In genomic region chr10:108113361-108114237, GRCm38 (mm10) we compare ENCODE assay signal across 8 mouse cellular contexts. TPM values are rescaled to one million over a fixed set of nuclear protein-coding genes. Genes with fewer than 3 reads are reported as not detected.
DNase-seq lines count a peak whose midpoint lies in the region; ATAC-seq lines count a peak whose summit lies in the region.

No protein-coding gene starts in this region.

- DNase-seq in heart, postnatal 25 days (ENCODE audit: low spot score), result no peak
- peak; percentile 53 for DNase-seq in embryonic facial prominence, embryonic 10.5 days (ENCODE audit: low spot score)
- DNase-seq in testis, postnatal 10 days (ENCODE audit: low spot score), result peak; percentile 68
- DNase-seq in left cerebral cortex, postnatal 4 days, result no peak

- peak overlapping the region; percentile 52; the same call in 1 of the 2 replicates for H3K9ac ChIP-seq in heart, embryonic 11.5 days (ENCODE audit: low read depth, low read length)
- peak overlapping the region; percentile 54 for H3K9ac ChIP-seq in hindbrain, embryonic 16.5 days (ENCODE audit: low read depth, low read length)

- 16% methylated on average over 17 of the region's 17 CpGs for WGBS in heart, embryonic 11.5 days (ENCODE audit: insufficient replicate concordance)
- 32% methylated on average over 17 of the region's 17 CpGs for WGBS in embryonic facial prominence, embryonic 10.5 days
- WGBS in hindbrain, embryonic 16.5 days, result 48% methylated on average over 17 of the region's 17 CpGs

- peak overlapping the region; percentile 33 for H3K4me3 ChIP-seq in heart, embryonic 11.5 days (ENCODE audit: low read depth, low read length)
- peak overlapping the region; percentile 44 for H3K4me3 ChIP-seq in embryonic facial prominence, embryonic 10.5 days
- peak overlapping the region; percentile 29 for H3K4me3 ChIP-seq in hindbrain, embryonic 16.5 days (ENCODE audit: low read length)

- ATAC-seq in heart, embryonic 11.5 days (replicated peaks; ENCODE audit: insufficient number of reproducible peaks, low FRiP score, low TSS enrichment), result peak; percentile 76
- ATAC-seq in hindbrain, embryonic 16.5 days, result peak; percentile 30; the same call in 1 of the 2 replicates
- 0 out of 2 replicates have a peak, but pooled peaks have one; percentile 41 for ATAC-seq in megakaryocyte, adult 5-6 weeks (ENCODE audit: poor library complexity, severe bottlenecking)
- no peak for ATAC-seq in inflammation-experienced regulatory T-cells, adult 6 months

- H3K4me2 ChIP-seq in heart, embryonic 11.5 days, result peak overlapping the region; percentile 60
- H3K4me2 ChIP-seq in hindbrain, embryonic 16.5 days (ENCODE audit: low read length), result peak overlapping the region; percentile 49

- H3K36me3 ChIP-seq in heart, embryonic 11.5 days (ENCODE audit: control insufficient read depth, insufficient read depth, low read length), result no peaks in the 10 kb centered on the region
- H3K36me3 ChIP-seq in embryonic facial prominence, embryonic 10.5 days (replicated peaks), result no peaks in the 10 kb centered on the region
- no peaks in the 10 kb centered on the region for H3K36me3 ChIP-seq in hindbrain, embryonic 16.5 days (ENCODE audit: control insufficient read depth, insufficient read depth, low read length)

- no peaks in the 10 kb centered on the region for H3K27me3 ChIP-seq in heart, embryonic 11.5 days (ENCODE audit: control insufficient read depth, insufficient read depth, low read length)
- no peaks in the 10 kb centered on the region for H3K27me3 ChIP-seq in embryonic facial prominence, embryonic 10.5 days (replicated peaks; ENCODE audit: low read depth, poor library complexity, severe bottlenecking)
- no peaks in the 10 kb centered on the region for H3K27me3 ChIP-seq in hindbrain, embryonic 16.5 days (replicated peaks; ENCODE audit: control insufficient read depth, insufficient read depth, low read length)

- intact Hi-C loops in heart, postnatal 25 days (cut with DNase I), result no loop called here
- intact Hi-C loops in left cerebral cortex, postnatal 4 days (cut with DNase I), result no loop called here

- no peaks in the 10 kb centered on the region for H3K9me3 ChIP-seq in heart, embryonic 11.5 days (replicated peaks; ENCODE audit: control insufficient read depth, low read length)
- no peaks in the 10 kb centered on the region for H3K9me3 ChIP-seq in embryonic facial prominence, embryonic 10.5 days
- no peaks in the 10 kb centered on the region for H3K9me3 ChIP-seq in hindbrain, embryonic 16.5 days (ENCODE audit: control insufficient read depth, low read length)

- H3K27ac ChIP-seq in heart, embryonic 11.5 days (ENCODE audit: low read depth, low read length), result peak overlapping the region; percentile 70
- peak overlapping the region; percentile 7; the same call in 1 of the 2 replicates for H3K27ac ChIP-seq in embryonic facial prominence, embryonic 10.5 days (replicated peaks)
- no peak overlapping the region for H3K27ac ChIP-seq in hindbrain, embryonic 16.5 days (ENCODE audit: low read depth, low read length)

- H3K4me1 ChIP-seq in heart, embryonic 11.5 days (ENCODE audit: control insufficient read depth, insufficient read depth, low read length), result peaks cover 3% of the 10 kb centered on the region
- peaks cover 7% of the 10 kb centered on the region for H3K4me1 ChIP-seq in embryonic facial prominence, embryonic 10.5 days
- H3K4me1 ChIP-seq in hindbrain, embryonic 16.5 days (ENCODE audit: control insufficient read depth, insufficient read depth, low read depth, low read length), result no peaks in the 10 kb centered on the region

RNA-seq across cellular contexts. Expression of gene Ppp1r12a, which starts 48.4 kb away (rescaled TPM):
- 113 and 120 TPM in 2 replicates for polyA plus RNA-seq in heart, embryonic 11.5 days (2014; fragmentation: Nextera tagmentation; extraction: Ambion mirVana)
- 10 to 100 TPM; 58.1 to 61.7 TPM for total RNA-seq in heart, postnatal 25 days (2021)
- polyA plus RNA-seq in embryonic facial prominence, embryonic 10.5 days (2016; fragmentation: Nextera tagmentation; extraction: Ambion mirVana), result 78.1 and 84.3 TPM in 2 replicates
- polyA plus RNA-seq in hindbrain, embryonic 16.5 days (2015; fragmentation: Nextera tagmentation; extraction: Ambion mirVana), result 62.5 and 70.6 TPM in 2 replicates
- 125 and 149 TPM in 2 replicates for total RNA-seq in megakaryocyte, adult 5-6 weeks (2015)
- total RNA-seq in megakaryocyte, adult 5-6 weeks (2017), result 244 and 262 TPM in 2 replicates
- total RNA-seq in left cerebral cortex, postnatal 4 days (2021), result 100 to 1,000 TPM in 1 of 2 experiments, 10 to 100 TPM in 1; 93.4 to 100 TPM
- polyA plus RNA-seq in inflammation-experienced regulatory T-cells, adult 6 months (2017; shearing (Covaris generic)), result 100 to 1,000 TPM; 251 to 307 (median 255) TPM

Comparison
In these comparisons a context has a peak if more than half of its experiments do, and no peak if none do; other contexts are left out.
1. DNase-seq: peak in embryonic facial prominence, embryonic 10.5 days (single experiment) and testis, postnatal 10 days (single experiment); none in heart, postnatal 25 days (single experiment) and left cerebral cortex, postnatal 4 days (single experiment).
2. Peak in every context shown above with its lines, with median percentiles within 50 percentile points of each other: H3K4me3 ChIP-seq.